Mouse (Mus musculus) MEL (cell line): ENCODE data around the gene Vdac1. TPM values are rescaled to one million over a fixed set of nuclear protein-coding genes. Genes with fewer than 3 reads are reported as not detected.

Experiments
- DNase-seq: peaks from one replicate; pipeline ENCODE4 v3.0.0; 2011; ENCODE audit warnings: low read depth, low spot score
- H3K27ac ChIP-seq: 2 replicates; pipeline ENCODE4 v1.5.1; 2012; ENCODE audit warnings: low read depth, mild to moderate bottlenecking, control low read depth, low read length, moderate library complexity; ENCODE audit not compliant: control insufficient read depth
- H3K27me3 ChIP-seq, 2 experiments: fragments of 150-350 bp in 1 of 2; sonication (generic) in 1 of 2; 2 replicates each; pipeline ENCODE4 v1.6.1; 2012; ENCODE audit warnings: low read length in 2 of 2, mild to moderate bottlenecking in 2 of 2, improper control_type of control experiment in 1 of 2, moderate library complexity in 1 of 2; ENCODE audit not compliant: insufficient read depth in 2 of 2, control insufficient read depth in 1 of 2
- H3K36me3 ChIP-seq, 2 experiments: 2 replicates each; pipeline ENCODE4 v1.6.1; 2012 to 2014; ENCODE audit warnings: low read length in 2 of 2, improper control_type of control experiment in 1 of 2, inconsistent platforms in 1 of 2, mild to moderate bottlenecking in 1 of 2; ENCODE audit not compliant: insufficient read depth in 2 of 2, control insufficient read depth in 1 of 2
- H3K4me1 ChIP-seq, 2 experiments: fragments of 150-350 bp in 1 of 2; sonication (generic) in 1 of 2; 2 replicates each; pipeline ENCODE4 v1.6.1; 2012; ENCODE audit warnings: low read length in 2 of 2, improper control_type of control experiment in 1 of 2, mild to moderate bottlenecking in 1 of 2; ENCODE audit not compliant: insufficient read depth in 2 of 2, control insufficient read depth in 1 of 2
- H3K4me3 ChIP-seq, 2 experiments: fragments of 150-350 bp in 1 of 2; sonication (generic) in 1 of 2; 2 replicates each; pipeline ENCODE4 v1.5.1; 2012; ENCODE audit warnings: low read depth in 2 of 2, low read length in 2 of 2, mild to moderate bottlenecking in 2 of 2, moderate library complexity in 2 of 2, control low read depth in 1 of 2, improper control_type of control experiment in 1 of 2; ENCODE audit not compliant: control insufficient read depth in 1 of 2, insufficient read depth in 1 of 2
- H3K79me2 ChIP-seq: 2 replicates; pipeline ENCODE4 v1.6.1; 2012; ENCODE audit warnings: mild to moderate bottlenecking, low read length, moderate library complexity; ENCODE audit not compliant: control insufficient read depth, poor library complexity, insufficient read depth
- H3K9ac ChIP-seq: 2 replicates; pipeline ENCODE4 v1.6.1; 2012; ENCODE audit warnings: low read depth, mild to moderate bottlenecking, control low read depth, low read length, moderate library complexity; ENCODE audit not compliant: control insufficient read depth, poor library complexity, severe bottlenecking
- H3K9me3 ChIP-seq: fragments of 150-350 bp; sonication (generic); replicated peaks from 2 replicates; pipeline ENCODE4 v1.6.1; 2012; ENCODE audit warnings: mild to moderate bottlenecking, low read length, improper control_type of control experiment, moderate library complexity; ENCODE audit not compliant: insufficient read depth
- BHLHE40 ChIP-seq: IDR thresholded peaks from 2 replicates; pipeline ENCODE4 v1.6.1; 2012; ENCODE audit warnings: low read depth, mild to moderate bottlenecking, inconsistent platforms, low read length, improper control_type of control experiment, borderline replicate concordance
- CHD1 ChIP-seq: IDR thresholded peaks from 2 replicates; pipeline ENCODE4 v1.6.1; 2012; ENCODE audit warnings: low read depth, mild to moderate bottlenecking, inconsistent platforms, low read length, improper control_type of control experiment
- EP300 ChIP-seq, 2 experiments: IDR thresholded peaks; 2 replicates each; pipeline ENCODE4 v1.6.1; 2011; ENCODE audit warnings: improper control_type of control experiment in 2 of 2, low read length in 2 of 2, low read depth in 1 of 2, mild to moderate bottlenecking in 1 of 2
- ETS1 ChIP-seq: IDR thresholded peaks from 2 replicates; pipeline ENCODE4 v1.6.1; 2012; ENCODE audit warnings: low read depth, mild to moderate bottlenecking, inconsistent platforms, low read length, improper control_type of control experiment, moderate library complexity
- MAFK ChIP-seq: IDR thresholded peaks from 2 replicates; pipeline ENCODE4 v1.6.1; 2011; ENCODE audit warnings: low read depth, mild to moderate bottlenecking, low read length, improper control_type of control experiment, borderline replicate concordance
- MAX ChIP-seq: IDR thresholded peaks from 2 replicates; pipeline ENCODE4 v1.6.1; 2011; ENCODE audit warnings: low read length, improper control_type of control experiment
- MAZ ChIP-seq: IDR thresholded peaks from 2 replicates; pipeline ENCODE4 v1.6.1; 2012; ENCODE audit warnings: low read depth, mild to moderate bottlenecking, inconsistent platforms, low read length, improper control_type of control experiment
- MEF2A ChIP-seq: IDR thresholded peaks from 2 replicates; pipeline ENCODE4 v1.6.1; 2014; ENCODE audit warnings: low read depth, mild to moderate bottlenecking, inconsistent platforms, low read length, improper control_type of control experiment; ENCODE audit not compliant: poor library complexity, insufficient replicate concordance, severe bottlenecking; ENCODE audit errors: extremely low read depth
- MYB ChIP-seq: IDR thresholded peaks from 2 replicates; pipeline ENCODE4 v1.6.1; 2011; ENCODE audit warnings: mild to moderate bottlenecking, low read depth, low read length, improper control_type of control experiment
- POLR2AphosphoS2 ChIP-seq: IDR thresholded peaks from 2 replicates; pipeline ENCODE4 v1.6.1; 2011; ENCODE audit warnings: low read length, improper control_type of control experiment
- POLR2AphosphoS5 ChIP-seq: IDR thresholded peaks from 2 replicates; pipeline ENCODE4 v1.6.1; 2012; ENCODE audit warnings: low read depth, borderline replicate concordance, mild to moderate bottlenecking, inconsistent platforms, low read length, moderate library complexity, mixed read lengths
- RAD21 ChIP-seq: IDR thresholded peaks from 2 replicates; pipeline ENCODE4 v1.6.1; 2011; ENCODE audit warnings: mild to moderate bottlenecking, low read depth, low read length, improper control_type of control experiment
- RCOR1 ChIP-seq: IDR thresholded peaks from 2 replicates; pipeline ENCODE4 v1.6.1; 2012; ENCODE audit warnings: low read depth, mild to moderate bottlenecking, inconsistent platforms, low read length, improper control_type of control experiment
- SIN3A ChIP-seq: IDR thresholded peaks from 2 replicates; pipeline ENCODE4 v1.6.1; 2012; ENCODE audit warnings: low read length, improper control_type of control experiment, inconsistent platforms
- SMC3 ChIP-seq: IDR thresholded peaks from 2 replicates; pipeline ENCODE4 v1.6.1; 2011; ENCODE audit warnings: low read depth, low read length, improper control_type of control experiment
- TBP ChIP-seq: IDR thresholded peaks from 2 replicates; pipeline ENCODE4 v1.8.0; 2011; ENCODE audit warnings: low read depth, low read length, improper control_type of control experiment
- TCF12 ChIP-seq: IDR thresholded peaks from 2 replicates; pipeline ENCODE4 v1.6.1; 2014; ENCODE audit warnings: low read depth, mild to moderate bottlenecking, inconsistent platforms, low read length, improper control_type of control experiment, moderate library complexity
- UBTF ChIP-seq: IDR thresholded peaks from 2 replicates; pipeline ENCODE4 v1.6.1; 2012; ENCODE audit warnings: low read depth, mild to moderate bottlenecking, inconsistent platforms, low read length, improper control_type of control experiment, moderate library complexity, borderline replicate concordance; ENCODE audit not compliant: insufficient read depth
- USF1 ChIP-seq: IDR thresholded peaks from 2 replicates; pipeline ENCODE4 v1.6.1; 2014; ENCODE audit warnings: low read depth, mild to moderate bottlenecking, inconsistent platforms, low read length, improper control_type of control experiment, moderate library complexity
- ZMIZ1 ChIP-seq: IDR thresholded peaks from 2 replicates; pipeline ENCODE4 v1.6.1; 2012; ENCODE audit warnings: low read depth, mild to moderate bottlenecking, inconsistent platforms, low read length, improper control_type of control experiment, moderate library complexity
- ZNF384 ChIP-seq: IDR thresholded peaks from 2 replicates; pipeline ENCODE4 v1.6.1; 2012; ENCODE audit warnings: low read depth, mild to moderate bottlenecking, inconsistent platforms, low read length, improper control_type of control experiment
- polyA plus RNA-seq, 2 experiments: library from polyadenylated mRNA; stranded (reverse) in 1 of 2; unstranded in 1 of 2; fragments of >175 nt in 1 of 2; fragments of >200 nt in 1 of 2; gene quantifications; 2 replicates each; pipeline versions ENCODE4 v1.2.1 to v1.2.4; 2012; ENCODE audit warnings: low replicate concordance in 2 of 2, low read depth in 1 of 2; ENCODE audit not compliant: insufficient read length in 2 of 2, insufficient read depth in 1 of 2, missing spikeins in 1 of 2
- total RNA-seq: library from RNA; depleted of rRNA; stranded (reverse); fragments of 300-350 nt; gene quantifications from 2 replicates; pipeline ENCODE4 v1.2.3, GENCODE M21; 2012

Gene Vdac1
- total and polyA plus RNA-seq, 3 experiments, result 257 to 389 (median 381) TPM

- no peaks in the 10 kb centered on the region for H3K79me2 ChIP-seq
Observed at GRCm38 (mm10) chr11:52419861-52420260, 59.2 kb downstream of the Vdac1 start.

GRCm38 (mm10) chr11:52420296-52421052, 59.8 kb downstream of the Vdac1 start:
- H3K4me3 ChIP-seq, result no peak overlapping the region
- H3K79me2 ChIP-seq, result no peaks in the 10 kb centered on the region
- H3K27me3 ChIP-seq, result no peaks in the 10 kb centered on the region
- TF ChIP-seq RCOR1, result no peak
- TF ChIP-seq USF1, result no peak
- TF ChIP-seq TBP, result no peak
- TF ChIP-seq ETS1, result no peak
- no peak for TF ChIP-seq MAX
- no peak for TF ChIP-seq SIN3A
- TF ChIP-seq MAZ, result no peak
- TF ChIP-seq POLR2AphosphoS2, result no peak
- no peak for TF ChIP-seq POLR2AphosphoS5
- no peak for TF ChIP-seq SMC3
- no peak for TF ChIP-seq MAFK
- TF ChIP-seq MYB, result no peak
- no peak for TF ChIP-seq RAD21
- no peak for TF ChIP-seq BHLHE40
- no peak for TF ChIP-seq EP300 (IDR thresholded peaks at IDR 0.05; ENCODE audit: low read depth in 1 of 2, low read length in 2 of 2)
- no peak for TF ChIP-seq CHD1
- no peak overlapping the region for H3K9ac ChIP-seq
- DNase-seq, result no peak
- peaks cover 0 to 3% of the 10 kb centered on the region in 2 experiments; a peak in 1 of 4 replicates for H3K4me1 ChIP-seq
- H3K36me3 ChIP-seq, result no peaks in the 10 kb centered on the region
- no peak overlapping the region for H3K27ac ChIP-seq
- H3K9me3 ChIP-seq, result no peaks in the 10 kb centered on the region

More at GRCm38 (mm10) chr11:52419861-52420260, 59.2 kb downstream of the Vdac1 start:
- peaks cover 0 to 3% of the 10 kb centered on the region in 2 experiments; a peak in 1 of 4 replicates for H3K4me1 ChIP-seq
- no peak for TF ChIP-seq ZNF384
- TF ChIP-seq MAZ, result no peak
- TF ChIP-seq MEF2A, result no peak
- no peak for TF ChIP-seq SIN3A
- no peak for TF ChIP-seq RCOR1
- TF ChIP-seq ZMIZ1, result no peak
- no peak for TF ChIP-seq TCF12
- TF ChIP-seq UBTF, result no peak
- no peak for TF ChIP-seq USF1
- TF ChIP-seq, all 39 proteins: peak for 0
- no peak overlapping the region for H3K4me3 ChIP-seq
- DNase-seq, result no peak
- no peaks in the 10 kb centered on the region for H3K9me3 ChIP-seq
- no peak overlapping the region for H3K27ac ChIP-seq
- H3K36me3 ChIP-seq, result no peaks in the 10 kb centered on the region
- no peak overlapping the region for H3K9ac ChIP-seq
- no peaks in the 10 kb centered on the region for H3K27me3 ChIP-seq
